Mouse (Mus musculus) C3H10T1/2 (cell line): ENCODE measurements around the gene Odf4. TPM values are rescaled to one million over a fixed set of nuclear protein-coding genes. Genes with fewer than 3 reads are reported as not detected.

Experiments used
- polyA plus RNA-seq, 2 experiments: library from polyadenylated mRNA; unstranded; fragments of >200 nt; fragmentation: generic; extraction: Trizol; gene quantifications; one replicate each; pipeline ENCODE4 v1.2.1; 2012; ENCODE audit warnings: missing spikeins in 2 of 2

The Odf4 gene
- polyA plus RNA-seq: not detected

GRCm38 (mm10) chr11:68926981-68927380 lies at the start of gene Odf4:
TSS of gene Odf4 (minus strand) at chr11:68927081.

GRCm38 (mm10) chr11:68975085-68975484 lies 48.2 kb upstream of the Odf4 start, which contains the start of gene Rangrf:
TSS of gene Rangrf (minus strand) at chr11:68975185.

GRCm38 (mm10) chr11:68967337-68968282 lies 40.7 kb upstream of the Odf4 start, which contains the start of gene Slc25a35:
TSS of gene Slc25a35 (plus strand) at chr11:68968131.

GRCm38 (mm10) chr11:68957308-68957707 lies 30.4 kb upstream of the Odf4 start, which contains the start of gene Arhgef15:
TSS of gene Arhgef15 (minus strand) at chr11:68957480.

GRCm38 (mm10) chr11:68901351-68902046 lies 25.4 kb downstream of the Odf4 start, which contains the start of gene Rpl26:
TSS of gene Rpl26 (plus strand) at chr11:68901583.

GRCm38 (mm10) chr11:68888253-68888652 lies 38.6 kb downstream of the Odf4 start, which contains the start of gene Rnf222:
TSS of gene Rnf222 (plus strand) at chr11:68888553.

Other genes starting within 250 kb of the Odf4 start
- 10 to 100 TPM in 1 of 2 experiments, 1 to 10 TPM in 1; 8.5 to 78.9 TPM for gene Myh10, start 235.5 kb downstream of the Odf4 start, polyA plus RNA-seq
- gene Ndel1, start 55.2 kb downstream of the Odf4 start, polyA plus RNA-seq: 10 to 100 TPM in 1 of 2 experiments, 1 to 10 TPM in 1; 3.2 to 33.9 TPM
- under 1 TPM in 1 of 2 experiments, not detected in 1; 0.01 TPM for gene Rnf222, start 38.5 kb downstream of the Odf4 start, polyA plus RNA-seq
- 100 to 1,000 TPM; 611 to 728 TPM for gene Rpl26, start 25.5 kb downstream of the Odf4 start, polyA plus RNA-seq
- 1 to 10 TPM in 1 of 2 experiments, under 1 TPM in 1; 0.97 to 1.1 TPM for gene Arhgef15, start 30.4 kb upstream of the Odf4 start, polyA plus RNA-seq
- gene Slc25a35, start 41.0 kb upstream of the Odf4 start, polyA plus RNA-seq: 1 to 10 TPM in 1 of 2 experiments, under 1 TPM in 1; 0.91 to 4.0 TPM
- gene Rangrf, start 48.1 kb upstream of the Odf4 start, polyA plus RNA-seq: 10 to 100 TPM; 27.7 to 48.0 TPM
- gene Pfas, start 81.4 kb upstream of the Odf4 start, polyA plus RNA-seq: 1 to 10 TPM; 6.8 to 7.2 TPM
- gene Ctc1, start 88.8 kb upstream of the Odf4 start, polyA plus RNA-seq: 10 to 100 TPM; 57.4 to 66.2 TPM
- 10 to 100 TPM; 33.9 to 67.3 TPM for gene Aurkb, start 118.6 kb upstream of the Odf4 start, polyA plus RNA-seq
- gene Borcs6, start 132.6 kb upstream of the Odf4 start, polyA plus RNA-seq: 10 to 100 TPM; 13.1 to 23.4 TPM
- 10 to 100 TPM; 73.7 to 88.9 TPM for gene Tmem107, start 143.7 kb upstream of the Odf4 start, polyA plus RNA-seq
- 10 to 100 TPM; 16.1 to 69.3 TPM for gene Vamp2, start 161.4 kb upstream of the Odf4 start, polyA plus RNA-seq
- 10 to 100 TPM in 1 of 2 experiments, 1 to 10 TPM in 1; 3.3 to 14.3 TPM for gene Per1, start 168.1 kb upstream of the Odf4 start, polyA plus RNA-seq
- under 1 TPM; 0.16 to 0.19 TPM for gene Hes7, start 193.3 kb upstream of the Odf4 start, polyA plus RNA-seq
- gene 9130213A22Rik, start 195.5 kb upstream of the Odf4 start, polyA plus RNA-seq: 1 to 10 TPM in 1 of 2 experiments, under 1 TPM in 1; 0.55 to 2.0 TPM
- gene Aloxe3, start 198.8 kb upstream of the Odf4 start, polyA plus RNA-seq: under 1 TPM; 0.07 to 0.34 TPM
- gene Alox12b, start 229.9 kb upstream of the Odf4 start, polyA plus RNA-seq: not detected